Mouse (Mus musculus): ENCODE measurements around the gene Psme4.

DNA sequence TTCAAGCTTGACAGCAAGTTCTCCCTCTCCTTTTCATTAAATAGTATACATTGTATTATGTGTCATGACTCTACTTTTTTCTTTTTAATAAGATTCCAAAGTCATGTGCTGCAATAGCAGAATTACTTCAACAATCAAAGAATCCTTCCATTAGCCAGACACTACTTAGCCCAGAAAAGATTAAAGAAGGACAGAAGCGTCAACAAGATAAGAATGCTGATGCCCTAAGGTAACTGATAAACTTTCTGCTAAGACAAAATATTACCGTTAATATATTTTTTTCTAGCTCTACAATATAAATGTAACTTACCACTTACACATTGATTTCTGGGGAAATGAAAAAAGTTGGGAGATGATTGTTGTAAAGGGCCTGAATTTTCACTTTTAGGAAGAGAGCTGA, 67.3 kb downstream of the Psme4 start:
- no peak for TF ChIP-seq CTCF (IDR thresholded peaks at IDR 0.05; ENCODE audit: borderline replicate concordance, extremely low read depth, insufficient read depth, insufficient read length)
- no peak for TF ChIP-seq POLR2A (IDR thresholded peaks at IDR 0.05; ENCODE audit: borderline replicate concordance, extremely low read depth, insufficient read depth, insufficient read length, poor library complexity, severe bottlenecking)
